Mouse (Mus musculus): ENCODE results near the gene Adgrb3.

GRCm38 (mm10) chr1:25358554-25358953 is 471.0 kb downstream of the Adgrb3 start:
- TF ChIP-seq POLR2A (IDR thresholded peaks at IDR 0.05; ENCODE audit: borderline replicate concordance, extremely low read depth, insufficient read depth, insufficient read length, poor library complexity, severe bottlenecking): no peak
- TF ChIP-seq CTCF (IDR thresholded peaks at IDR 0.05; ENCODE audit: borderline replicate concordance, extremely low read depth, insufficient read depth, insufficient read length): no peak

Measured in brain, embryonic 14.5 days (tissue).